Mouse (Mus musculus) hindbrain, postnatal 0 days (tissue): ENCODE measurements around the gene Lfng. TPM values are rescaled to one million over a fixed set of nuclear protein-coding genes. Genes with fewer than 3 reads are reported as not detected.

Experiments
- ATAC-seq: fragments of 200-750 bp; cut with Nextera tagmentation; 2 replicates; pipeline ENCODE4 v1.8.0; 2017; ENCODE audit warnings: mild to moderate bottlenecking, moderate TSS enrichment, moderate library complexity
- DNase-seq: peaks from one replicate; pipeline ENCODE4 v3.0.0-alpha.2; 2015; ENCODE audit warnings: low spot score
- H3K27ac ChIP-seq: fragments of 300-500 bp; sonication (generic); 2 replicates; pipeline ENCODE4 v1.5.1; 2014; ENCODE audit warnings: mild to moderate bottlenecking
- H3K27me3 ChIP-seq: fragments of 300-500 bp; sonication (generic); 2 replicates; pipeline ENCODE4 v1.6.1; 2014; ENCODE audit warnings: low read length, mixed read lengths; ENCODE audit not compliant: insufficient read depth
- H3K36me3 ChIP-seq: fragments of 300-500 bp; sonication (generic); 2 replicates; pipeline ENCODE4 v1.6.1; 2014; ENCODE audit warnings: low read length, mixed read lengths; ENCODE audit not compliant: insufficient read depth
- H3K4me1 ChIP-seq: fragments of 300-500 bp; sonication (generic); 2 replicates; pipeline ENCODE4 v1.6.1; 2014; ENCODE audit warnings: antibody characterized with exemption, low read length, mixed read lengths; ENCODE audit not compliant: insufficient read depth
- H3K4me2 ChIP-seq: fragments of 300-500 bp; sonication (generic); 2 replicates; pipeline ENCODE4 v1.6.1; 2014; ENCODE audit warnings: low read depth, mild to moderate bottlenecking, low read length, moderate library complexity, mixed read lengths
- H3K4me3 ChIP-seq: fragments of 300-500 bp; sonication (generic); 2 replicates; pipeline ENCODE4 v1.5.1; 2014; ENCODE audit warnings: low read length
- H3K9ac ChIP-seq: fragments of 300-500 bp; sonication (generic); replicated peaks from 2 replicates; pipeline ENCODE4 v1.6.1; 2014; ENCODE audit warnings: mild to moderate bottlenecking, low read length, moderate library complexity, mixed read lengths
- H3K9me3 ChIP-seq: fragments of 300-500 bp; sonication (generic); 2 replicates; pipeline ENCODE4 v1.6.1; 2016; ENCODE audit warnings: low read length, mixed read lengths
- CTCF ChIP-seq: IDR thresholded peaks from 2 replicates; pipeline ENCODE4 v1.5.1; 2016; ENCODE audit warnings: antibody characterized with exemption, control low read depth, low read depth
- WGBS: fragments of 180-500 bp; shearing (Covaris S2); extraction: QIAGEN DNeasy Blood & Tissue Kit; methylation state at CpG from one replicate; pipeline ENCODE4 v1.1.7; 2014; 5-methylcytosine and 5-hydroxymethylcytosine counted together
- polyA plus RNA-seq: library from polyadenylated mRNA; unstranded; fragments of >200 nt; fragmentation: Nextera tagmentation; extraction: Ambion mirVana; gene quantifications from 2 replicates; pipeline ENCODE4 v1.2.1, GENCODE M21; 2015
- total RNA-seq: library from RNA; depleted of rRNA; stranded (reverse); fragments of >200 nt; gene quantifications from 2 replicates; pipeline ENCODE4 v1.2.3, GENCODE M21; 2014

The Lfng gene
- total and polyA plus RNA-seq, 2 experiments from 2014 or later = 29.7 to 81.4 TPM

DNA sequence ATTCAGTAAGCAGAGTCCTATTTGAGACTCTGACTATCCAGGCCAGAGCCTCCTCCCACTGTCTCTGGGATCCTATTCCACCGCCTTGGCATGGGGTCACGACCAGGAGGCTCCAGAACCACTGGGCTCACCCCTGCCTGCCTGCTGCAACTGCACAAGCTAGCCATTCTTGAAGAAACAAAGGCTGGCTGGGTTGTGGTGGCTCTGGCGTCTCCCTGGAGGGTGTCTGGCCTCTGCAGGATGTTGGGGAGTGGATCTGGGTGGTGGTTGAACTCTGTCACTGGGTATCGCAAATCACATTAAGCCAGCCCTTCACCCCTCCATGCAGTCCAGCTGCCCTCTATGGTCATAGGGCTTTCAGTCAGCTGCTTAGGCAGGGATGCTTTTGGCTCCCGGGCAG lies 7.2 kb upstream of the Lfng start:
- H3K9me3 ChIP-seq = no peaks in the 10 kb centered on the region
- TF ChIP-seq CTCF = no peak
- H3K27me3 ChIP-seq = no peaks in the 10 kb centered on the region
- no peak overlapping the region for H3K9ac ChIP-seq
- ATAC-seq (no peak), DNase-seq (no peak)
- H3K36me3 ChIP-seq = no peaks in the 10 kb centered on the region
- no peak overlapping the region for H3K4me2 ChIP-seq
- no peaks in the 10 kb centered on the region for H3K4me1 ChIP-seq
- no peak overlapping the region for H3K4me3 ChIP-seq
- WGBS = 52% methylated on average over 5 of the region's 5 CpGs
- no peak overlapping the region for H3K27ac ChIP-seq

DNA sequence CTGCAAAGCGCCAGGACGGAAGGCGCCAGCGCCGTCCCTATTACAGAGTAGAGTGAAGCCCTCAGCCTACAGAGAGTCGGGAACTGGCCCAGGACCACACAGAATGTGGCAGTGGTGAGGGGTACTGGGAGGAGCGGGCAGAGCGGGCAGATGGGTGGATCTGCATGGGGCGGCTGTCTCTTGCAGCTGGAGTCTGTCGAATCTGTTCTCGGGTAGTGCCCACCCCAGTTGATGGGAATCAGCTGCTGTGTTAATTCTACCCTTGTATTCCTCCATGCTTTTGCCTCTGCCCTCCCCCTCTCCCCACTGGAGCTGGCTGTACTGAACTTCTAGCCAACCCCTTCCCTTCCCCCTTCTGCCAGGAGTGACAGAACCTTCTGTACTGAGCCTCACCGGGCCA lies 5.4 kb upstream of the Lfng start:
- WGBS = 37% methylated on average over 12 of the region's 12 CpGs
- Histone ChIP-seq H3K9me3 (no peaks in the 10 kb centered on the region), H3K36me3 (no peaks in the 10 kb centered on the region), H3K4me2 (no peak overlapping the region), H3K27ac (no peak overlapping the region), H3K27me3 (no peaks in the 10 kb centered on the region), H3K4me1 (no peaks in the 10 kb centered on the region; the same call in 1 of the 2 replicates), H3K4me3 (no peak overlapping the region), H3K9ac (no peak overlapping the region)
- DNase-seq = peak; percentile 67
- peak; percentile 88 for ATAC-seq
- no peak for TF ChIP-seq CTCF

DNA sequence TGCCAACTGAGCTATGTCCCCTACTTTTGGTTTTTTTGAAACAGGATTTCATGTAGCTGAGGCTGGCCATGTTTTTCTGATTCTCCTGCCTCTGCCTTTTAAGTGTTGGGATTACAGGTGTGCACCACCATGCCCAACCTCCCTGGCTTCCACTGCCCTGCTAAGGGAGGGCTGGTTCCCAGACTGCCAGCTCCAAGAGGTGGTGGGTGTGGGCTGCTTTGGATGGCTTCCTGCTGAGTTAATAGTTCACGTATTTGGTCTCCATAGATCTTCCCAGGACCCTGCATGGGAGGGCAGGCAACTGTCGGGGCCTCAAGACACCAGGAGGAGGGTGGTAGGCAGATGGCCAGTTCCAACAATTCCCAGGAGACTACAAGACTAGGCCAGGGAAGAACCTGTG lies 4.6 kb upstream of the Lfng start:
- ATAC-seq (no peak), DNase-seq (no peak)
- Histone ChIP-seq H3K27ac (no peak overlapping the region), H3K4me3 (no peak overlapping the region), H3K4me2 (no peak overlapping the region), H3K36me3 (no peaks in the 10 kb centered on the region), H3K4me1 (no peaks in the 10 kb centered on the region; the same call in 1 of the 2 replicates), H3K9ac (no peak overlapping the region), H3K9me3 (no peaks in the 10 kb centered on the region), H3K27me3 (no peaks in the 10 kb centered on the region)
- TF ChIP-seq CTCF = no peak
- WGBS = 22% methylated on average over 2 of the region's 2 CpGs

- Histone ChIP-seq H3K27me3 (peaks cover 5% of the 10 kb centered on the region; the same call in 1 of the 2 replicates), H3K4me3 (no peak overlapping the region), H3K4me2 (no peak overlapping the region), H3K9ac (no peak overlapping the region), H3K36me3 (no peaks in the 10 kb centered on the region), H3K27ac (no peak overlapping the region), H3K4me1 (no peaks in the 10 kb centered on the region; the same call in 1 of the 2 replicates), H3K9me3 (no peaks in the 10 kb centered on the region)
- WGBS = 69% methylated on average over 8 of the region's 8 CpGs
- DNase-seq = no peak
- no peak for ATAC-seq
- TF ChIP-seq CTCF = no peak
Observed at GRCm38 (mm10) chr5:140604386-140604785, 2.7 kb upstream of the Lfng start.

GRCm38 (mm10) chr5:140605228-140605627 lies 1.9 kb upstream of the Lfng start:
- H3K4me2 ChIP-seq = no peak overlapping the region
- ATAC-seq (no peak), DNase-seq (no peak)
- WGBS = 48% methylated on average over 3 of the region's 3 CpGs
- no peak for TF ChIP-seq CTCF
- no peaks in the 10 kb centered on the region for H3K36me3 ChIP-seq
- no peaks in the 10 kb centered on the region for H3K9me3 ChIP-seq
- peaks cover 2% of the 10 kb centered on the region; the same call in 1 of the 2 replicates for H3K4me1 ChIP-seq
- no peak overlapping the region for H3K4me3 ChIP-seq
- peaks cover 5% of the 10 kb centered on the region; the same call in 1 of the 2 replicates for H3K27me3 ChIP-seq
- H3K9ac ChIP-seq = no peak overlapping the region
- no peak overlapping the region for H3K27ac ChIP-seq

GRCm38 (mm10) chr5:140606386-140606785 lies 734 bp upstream of the Lfng start:
- H3K9ac ChIP-seq = 0 out of 2 replicates have a peak overlapping the region, but pooled peaks have one; percentile 9
- no peaks in the 10 kb centered on the region for H3K36me3 ChIP-seq
- H3K4me3 ChIP-seq = peak overlapping the region; percentile 62
- H3K4me1 ChIP-seq = peaks cover 7% of the 10 kb centered on the region
- 0 out of 2 replicates have a peak overlapping the region, but pooled peaks have one; percentile 8 for H3K27ac ChIP-seq
- H3K9me3 ChIP-seq = no peaks in the 10 kb centered on the region
- no peak for ATAC-seq
- WGBS = 1% methylated on average over 22 of the region's 23 CpGs
- DNase-seq = no peak
- TF ChIP-seq CTCF = no peak
- peak overlapping the region; percentile 80 for H3K4me2 ChIP-seq
- peaks cover 5% of the 10 kb centered on the region; the same call in 1 of the 2 replicates for H3K27me3 ChIP-seq

- peaks cover 11% of the 10 kb centered on the region for H3K4me1 ChIP-seq
- WGBS = 2% methylated on average over 16 of the region's 17 CpGs
Observed at GRCm38 (mm10) chr5:140607836-140608633, 915 bp downstream of the Lfng start.

More at GRCm38 (mm10) chr5:140607836-140608633, 915 bp downstream of the Lfng start:
- Histone ChIP-seq H3K27ac (peak overlapping the region; percentile 83), H3K27me3 (peaks cover 5% of the 10 kb centered on the region; the same call in 1 of the 2 replicates), H3K4me3 (peak overlapping the region; percentile 62), H3K9me3 (no peaks in the 10 kb centered on the region), H3K9ac (peak overlapping the region; percentile 75), H3K4me2 (peak overlapping the region; percentile 80), H3K36me3 (no peaks in the 10 kb centered on the region)
- no peak for TF ChIP-seq CTCF
- DNase-seq = no peak
- ATAC-seq = no peak
